Mouse (Mus musculus) frontal cortex, adult 2 months (tissue): ENCODE measurements around the gene Doc2b. TPM values are rescaled to one million over a fixed set of nuclear protein-coding genes. Genes with fewer than 3 reads are reported as not detected.
"Not testable (repeated sequence)": the region's sequence is repeated elsewhere in the genome, so short reads cannot be mapped to it uniquely, and the experiment has no call there.

Source experiments
- DNase-seq, 2 experiments: peaks; one replicate each; pipeline ENCODE4 v3.0.0; 2022; ENCODE audit warnings: low spot score in 1 of 2; ENCODE audit errors: extremely low spot score in 1 of 2
- polyA plus RNA-seq: library from polyadenylated mRNA; depleted of rRNA; stranded (reverse); fragments of >200 nt; gene quantifications from 2 replicates; pipeline ENCODE4 v1.2.3, GENCODE M21; 2012; rRNA removed

Doc2b gene
- polyA plus RNA-seq, 1 experiment: 11.0 TPM

GRCm38 (mm10) chr11:75738477-75738821 is 57.4 kb downstream of the Doc2b start:
- no peak for DNase-seq

- DNase-seq: no peak
Observed at GRCm38 (mm10) chr11:75737806-75738476, 57.9 kb downstream of the Doc2b start.

- DNase-seq: no peak
Observed at GRCm38 (mm10) chr11:75736978-75737377, 58.9 kb downstream of the Doc2b start.

- no peak for DNase-seq
Observed at GRCm38 (mm10) chr11:75735462-75736252, 60.2 kb downstream of the Doc2b start.

GRCm38 (mm10) chr11:75733227-75733940 is 62.5 kb downstream of the Doc2b start:
- DNase-seq: peak; percentile 30 to 65

- DNase-seq: peak; percentile 79 to 95
Observed at GRCm38 (mm10) chr11:75732434-75733226, 63.2 kb downstream of the Doc2b start, which contains the start of gene Ywhae. Ywhae (plus strand) TSS chr11:75732869.

- DNase-seq: not testable (repeated sequence)
Observed at GRCm38 (mm10) chr11:75727659-75728058, 68.2 kb downstream of the Doc2b start.

GRCm38 (mm10) chr11:75727168-75727567 is 68.7 kb downstream of the Doc2b start:
- no peak for DNase-seq

GRCm38 (mm10) chr11:75722339-75722738 is 73.5 kb downstream of the Doc2b start:
- DNase-seq: no peak

Other genes starting within 250 kb of the Doc2b start
- gene Pitpna, start 208.0 kb downstream of the Doc2b start, polyA plus RNA-seq: 221 and 251 TPM in 2 replicates
- gene Inpp5k, start 165.1 kb downstream of the Doc2b start, polyA plus RNA-seq: 57.2 and 66.7 TPM in 2 replicates
- 15.8 and 19.3 TPM in 2 replicates for gene Myo1c, start 145.5 kb downstream of the Doc2b start, polyA plus RNA-seq
- 83.6 and 84.2 TPM in 2 replicates for gene Crk, start 116.8 kb downstream of the Doc2b start, polyA plus RNA-seq
- 1,066 and 1,088 TPM in 2 replicates for gene Ywhae, start 63.2 kb downstream of the Doc2b start, polyA plus RNA-seq
- 0.84 and 1.1 TPM in 2 replicates for gene Rph3al, start 142.4 kb upstream of the Doc2b start, polyA plus RNA-seq
- gene 1700016K19Rik, start 203.9 kb upstream of the Doc2b start, polyA plus RNA-seq: 8.4 and 9.1 TPM in 2 replicates
- 8.4 and 10.6 TPM in 2 replicates for gene Rflnb, start 231.7 kb upstream of the Doc2b start, polyA plus RNA-seq